Mouse (Mus musculus): ENCODE data around the gene Tjp1.

Tjp1 gene

DNA sequence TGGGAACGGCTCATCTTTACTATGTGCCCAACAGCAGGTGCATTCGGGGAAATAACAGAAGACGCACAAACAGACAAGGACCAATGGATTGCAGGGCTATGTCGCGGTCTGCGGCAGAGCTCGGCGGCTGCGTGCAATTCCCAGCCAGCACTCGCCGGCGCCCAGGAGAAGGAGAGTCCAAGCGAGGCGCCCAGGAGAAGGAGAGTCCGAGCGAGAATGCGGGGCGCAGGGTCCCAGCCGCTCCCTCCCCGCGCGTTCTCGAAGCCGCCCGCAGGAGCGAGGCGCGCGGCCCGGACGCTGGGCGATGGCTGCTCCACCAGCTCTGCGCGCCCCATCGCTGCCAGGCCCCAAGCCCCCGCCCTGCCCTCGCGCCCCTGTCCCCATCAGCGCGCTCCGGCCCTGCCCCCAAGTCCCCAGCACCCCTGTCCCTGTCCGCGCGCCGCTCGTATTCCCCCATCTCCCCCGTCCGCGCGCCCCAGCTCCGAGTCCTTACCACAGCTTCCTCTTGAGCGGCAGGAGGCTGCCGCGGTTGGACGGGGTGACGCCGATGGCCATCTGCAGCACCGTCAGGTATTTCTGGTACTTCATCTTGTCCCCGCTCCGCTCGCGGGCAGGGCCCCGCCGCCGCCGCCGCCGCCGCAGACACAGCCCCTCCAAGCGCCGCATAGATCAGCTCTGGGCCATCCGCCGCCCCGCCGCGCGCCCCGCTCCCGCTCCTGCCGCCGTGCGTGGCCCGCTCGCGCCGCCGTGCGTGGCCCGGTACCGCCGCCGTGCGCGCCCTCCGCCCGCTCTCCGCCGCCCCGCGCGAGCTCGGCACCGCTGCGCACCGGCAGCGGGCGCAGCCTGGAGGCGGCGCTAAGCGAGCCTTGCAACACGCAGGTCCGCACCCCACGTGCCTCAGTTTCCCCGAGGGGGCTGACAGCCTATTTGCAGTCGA is at the start of gene Tjp1:
Tjp1 (minus strand) TSS at position 711 of the 937 bp plus-strand sequence.
- no peak for DNase-seq (ENCODE audit: low read depth)

DNA sequence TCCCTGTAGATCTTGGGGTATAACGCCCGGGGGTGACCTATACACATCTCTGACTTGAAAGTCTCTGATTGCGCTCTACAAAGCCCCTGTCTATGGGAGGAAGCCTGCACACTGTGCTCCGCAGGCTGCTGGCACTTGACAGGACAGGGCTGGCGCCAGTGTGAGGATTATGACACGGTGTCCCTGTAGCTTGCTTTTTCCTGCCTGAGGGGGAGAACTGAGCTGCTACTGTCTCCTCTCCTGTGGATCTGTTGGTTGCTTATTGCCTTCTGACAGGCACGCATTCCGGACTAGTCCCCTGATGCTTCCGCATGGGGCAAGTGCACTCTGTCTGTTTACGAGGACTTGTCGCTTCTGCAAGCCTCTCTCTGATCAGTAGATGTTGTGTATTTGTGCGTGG is 49.5 kb upstream of the Tjp1 start:
- no peak for DNase-seq (ENCODE audit: low read depth)

DNA sequence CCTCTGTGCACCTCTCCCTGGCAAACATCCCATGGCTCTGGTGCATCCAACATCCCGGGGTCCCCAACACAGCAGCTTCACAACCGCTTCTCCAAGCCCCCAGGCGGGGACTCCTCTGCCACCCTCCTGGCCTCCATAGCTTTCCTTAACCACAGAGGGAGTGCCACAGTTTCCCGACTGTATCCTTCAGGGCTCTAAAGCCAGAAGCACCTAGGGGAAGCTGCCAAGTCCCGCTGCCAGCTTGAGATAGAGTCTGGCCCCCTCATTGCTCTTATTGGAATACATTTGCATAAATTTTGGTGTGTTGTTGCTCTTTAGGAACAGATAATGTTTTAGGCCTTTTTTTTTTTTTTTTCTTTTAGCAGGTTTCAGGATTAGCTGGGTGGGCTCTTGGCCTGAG is 45.1 kb upstream of the Tjp1 start:
- no peak for DNase-seq (ENCODE audit: low read depth)

DNA sequence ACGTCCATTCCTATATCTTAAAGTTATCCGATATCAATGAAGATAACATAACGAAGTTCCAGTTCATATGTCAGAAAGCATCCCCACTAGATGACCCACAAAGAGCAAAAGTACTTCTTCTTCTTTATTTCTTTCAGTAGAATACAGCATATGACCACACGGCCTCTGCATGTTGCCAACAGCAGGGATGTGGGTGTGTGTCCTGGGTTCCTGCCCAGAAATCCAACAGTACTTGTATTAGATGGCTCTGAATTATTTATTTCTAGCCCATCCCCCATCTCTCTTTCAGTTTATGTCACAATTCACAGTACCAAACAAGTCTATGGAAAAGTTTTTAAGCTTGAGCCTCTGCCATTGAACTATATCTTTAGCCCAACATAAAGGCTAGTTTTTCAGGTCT is 43.1 kb upstream of the Tjp1 start:
- DNase-seq (ENCODE audit: low read depth): no peak

DNA sequence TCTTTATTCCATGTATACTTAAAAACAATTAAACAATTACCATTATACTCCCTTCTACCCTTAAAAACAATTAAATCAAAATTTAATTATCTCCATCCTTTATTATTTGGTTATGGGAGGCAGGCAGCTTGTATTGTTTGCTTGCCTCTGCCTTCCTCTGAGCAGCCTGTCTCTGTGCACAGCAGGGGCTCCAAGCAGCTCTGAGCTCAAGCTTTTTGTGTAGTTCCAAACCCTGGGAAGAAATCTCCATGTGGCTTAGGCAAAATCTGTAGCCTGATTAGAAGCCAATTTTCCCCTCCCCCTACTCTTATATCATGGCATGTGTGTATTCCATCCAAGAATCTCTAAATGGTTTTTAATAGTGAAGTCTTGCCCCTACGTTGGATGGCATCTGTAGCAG is 28.4 kb upstream of the Tjp1 start:
- no peak for DNase-seq (ENCODE audit: low read depth)

DNA sequence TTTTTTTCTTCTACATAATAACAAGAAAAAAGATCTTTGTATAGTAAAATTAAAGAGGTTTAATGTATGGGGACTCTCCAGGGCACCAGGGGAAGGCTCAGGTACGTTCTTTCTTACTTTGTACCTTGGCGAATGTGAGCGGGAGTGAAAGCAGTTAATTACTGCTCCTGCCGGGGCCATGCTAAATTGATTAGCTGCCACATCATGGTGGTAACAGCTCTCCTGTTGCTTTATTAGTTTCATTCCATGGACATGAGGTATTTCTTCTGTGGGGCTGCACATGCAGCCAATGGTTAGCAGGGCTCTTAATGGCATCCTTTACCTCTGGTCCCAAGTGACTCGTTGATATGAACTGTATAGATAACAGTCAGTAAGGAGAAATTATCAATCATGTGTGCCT is 18.2 kb upstream of the Tjp1 start:
- DNase-seq (ENCODE audit: low read depth): no peak

DNA sequence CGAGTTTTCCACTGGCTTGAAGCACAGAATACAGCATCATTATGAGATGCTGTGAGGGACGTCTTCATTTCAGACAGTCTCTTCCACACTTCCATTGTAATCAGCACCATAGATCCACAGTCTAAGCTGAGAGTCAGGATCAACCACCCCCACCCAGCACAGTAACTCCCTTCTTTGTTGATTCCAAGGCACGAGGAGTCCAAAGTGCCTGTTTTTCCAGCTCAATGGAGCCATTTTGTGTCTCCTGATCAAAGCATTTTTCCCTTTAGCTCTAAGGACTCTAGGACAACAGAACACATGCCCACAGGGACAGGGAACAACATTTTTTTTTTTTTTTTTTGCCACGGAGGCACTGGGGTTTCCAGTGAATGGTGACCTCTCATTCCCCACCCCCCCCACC is 5.1 kb upstream of the Tjp1 start:
- no peak for DNase-seq (ENCODE audit: low read depth)

DNA sequence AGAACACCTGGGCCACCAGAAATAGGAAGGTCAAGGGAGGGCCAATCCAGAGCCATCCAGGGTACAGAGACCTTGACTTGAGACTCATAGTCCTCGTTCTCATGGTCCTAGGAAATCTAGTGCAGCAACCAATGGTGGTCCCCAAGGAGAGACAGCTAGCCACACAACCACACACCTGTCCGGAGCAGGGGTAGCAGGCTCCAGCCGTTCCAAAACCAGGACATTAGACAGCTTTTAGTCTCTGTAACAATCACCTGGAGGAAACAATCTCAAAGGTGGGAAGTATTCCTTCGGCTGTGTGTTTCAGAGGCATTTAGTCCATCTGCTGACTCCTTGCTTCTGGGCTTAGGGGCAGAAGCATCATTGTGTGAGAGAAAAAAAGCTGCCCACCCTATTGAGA is 4.5 kb downstream of the Tjp1 start:
- DNase-seq (ENCODE audit: low read depth): no peak

DNA sequence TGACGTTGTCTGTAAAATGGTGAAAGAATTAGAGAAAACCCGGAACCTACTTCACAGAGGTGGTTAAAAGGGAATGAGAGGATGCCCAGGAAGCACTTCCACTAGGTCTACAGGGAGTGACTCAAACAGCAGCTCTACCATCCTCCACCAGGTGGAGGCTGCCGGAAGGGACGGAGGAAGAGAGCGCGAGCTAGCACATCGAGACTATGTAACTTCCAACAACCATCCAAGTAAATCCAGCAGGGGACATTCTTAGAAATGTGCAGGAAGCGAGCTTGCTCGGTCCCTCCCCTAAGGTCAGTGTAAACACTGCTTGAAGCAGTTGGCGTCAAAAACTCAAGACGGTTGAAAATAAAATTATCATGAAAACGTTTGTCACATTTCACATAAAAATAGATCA is 5.1 kb downstream of the Tjp1 start:
- DNase-seq (ENCODE audit: low read depth): no peak

DNA sequence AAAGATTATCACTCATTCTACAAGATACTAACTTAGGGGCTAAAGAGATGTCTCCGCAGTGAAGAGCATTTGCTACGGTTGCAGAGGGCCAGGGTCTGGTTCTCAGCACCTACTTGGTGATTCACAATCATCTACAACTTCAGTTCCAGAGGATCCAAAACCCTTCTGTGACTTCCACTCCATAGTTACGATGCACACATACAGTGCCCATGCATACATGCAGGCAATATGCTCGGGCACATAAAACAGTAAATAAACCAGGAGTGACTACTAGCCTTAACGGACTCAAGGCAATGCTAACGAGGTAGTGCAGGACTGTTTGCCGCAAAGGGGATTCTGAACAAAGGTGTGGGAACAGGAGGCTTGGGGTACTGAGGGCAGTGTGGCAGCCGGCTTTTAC is 7.0 kb downstream of the Tjp1 start:
- no peak for DNase-seq (ENCODE audit: low read depth)

DNA sequence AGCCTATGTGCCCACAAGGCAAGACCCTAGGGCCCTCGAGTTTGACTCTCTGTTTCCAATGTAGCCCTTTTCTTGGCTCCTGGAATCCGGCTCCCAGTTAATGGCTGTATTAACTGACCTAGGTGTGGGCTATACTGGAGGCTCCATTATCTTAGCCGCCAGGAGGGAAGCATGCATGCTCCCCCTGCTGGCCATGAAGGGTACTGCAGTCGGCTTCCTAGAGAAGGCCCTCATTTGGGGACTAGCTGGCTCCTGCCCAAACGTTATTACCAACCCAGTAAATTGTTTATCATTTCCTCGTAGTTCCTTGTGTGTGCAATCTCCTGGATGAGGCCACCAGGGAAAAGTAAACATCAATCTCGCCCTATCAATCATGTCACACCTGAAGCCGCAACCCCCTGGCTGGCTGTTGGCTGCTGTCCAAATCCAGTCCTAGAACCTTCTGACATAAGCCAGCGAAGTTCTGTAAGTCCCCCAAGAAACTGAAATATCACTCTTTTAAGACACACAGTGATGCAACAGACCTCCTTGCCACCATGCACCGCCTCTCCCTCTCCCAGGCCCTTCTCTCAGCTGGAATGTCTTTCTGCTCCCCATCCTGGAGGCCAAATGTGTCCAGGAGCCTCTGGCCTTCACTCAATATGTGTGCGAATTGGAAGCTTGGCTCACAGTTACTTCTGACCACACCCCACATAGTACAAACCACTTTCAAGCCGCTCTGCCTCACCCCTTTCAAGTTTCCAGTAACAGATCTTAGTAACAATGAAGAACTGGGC is 7.6 kb downstream of the Tjp1 start:
- DNase-seq (ENCODE audit: low read depth): peak; percentile 50

DNA sequence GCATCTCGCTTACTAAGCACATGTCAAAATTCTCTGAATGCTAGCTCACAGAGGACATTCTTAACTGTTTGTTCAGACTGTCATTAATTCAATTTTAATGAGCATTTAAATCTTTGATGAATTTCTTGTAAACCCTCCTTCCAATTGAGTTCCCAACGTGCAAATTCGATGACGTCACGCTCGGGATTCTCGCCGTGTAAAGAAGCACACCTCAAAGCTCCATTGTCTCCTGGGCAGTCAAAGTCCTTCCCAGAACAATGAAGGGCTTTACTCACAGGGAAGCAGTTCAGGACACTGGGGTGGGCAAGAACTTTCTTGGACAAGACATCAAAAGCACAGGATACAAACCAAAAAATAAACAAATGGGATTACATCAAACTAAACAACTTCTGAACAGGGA is 10.7 kb downstream of the Tjp1 start:
- DNase-seq (ENCODE audit: low read depth): no peak

DNA sequence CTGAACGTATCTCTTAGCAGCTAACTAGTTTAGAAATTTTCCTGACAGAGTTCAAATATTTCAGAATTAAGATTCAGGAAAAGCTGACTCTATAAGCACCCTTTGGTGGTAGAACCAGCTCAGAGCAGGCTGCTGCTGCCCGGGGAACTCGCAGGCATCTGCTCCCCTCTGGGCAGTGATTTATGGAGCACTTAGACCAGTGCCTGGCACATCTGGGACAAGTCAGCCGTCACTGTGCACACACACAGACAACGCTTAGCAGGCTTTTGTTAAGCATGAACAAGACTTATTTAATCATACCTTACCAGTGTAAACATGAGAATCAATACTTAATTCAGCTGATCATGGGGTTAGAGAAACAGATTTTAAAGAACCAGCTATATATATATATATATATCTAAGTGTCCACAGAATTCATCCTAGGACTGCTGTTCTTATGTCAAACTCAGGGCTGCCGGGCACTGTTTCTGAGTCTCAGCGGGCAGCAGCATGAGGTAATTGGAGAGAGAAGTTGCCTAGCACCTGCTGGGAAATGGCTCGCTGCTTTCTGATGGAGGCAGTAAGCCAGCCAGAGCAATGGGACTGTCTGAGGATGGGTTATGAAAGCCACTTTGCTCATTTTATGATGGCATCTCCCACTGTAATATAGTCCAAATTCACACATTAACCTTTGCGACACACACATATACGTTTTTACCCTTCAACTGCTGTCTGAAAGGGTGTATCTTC is 14.0 kb downstream of the Tjp1 start:
- DNase-seq (ENCODE audit: low read depth): no peak

DNA sequence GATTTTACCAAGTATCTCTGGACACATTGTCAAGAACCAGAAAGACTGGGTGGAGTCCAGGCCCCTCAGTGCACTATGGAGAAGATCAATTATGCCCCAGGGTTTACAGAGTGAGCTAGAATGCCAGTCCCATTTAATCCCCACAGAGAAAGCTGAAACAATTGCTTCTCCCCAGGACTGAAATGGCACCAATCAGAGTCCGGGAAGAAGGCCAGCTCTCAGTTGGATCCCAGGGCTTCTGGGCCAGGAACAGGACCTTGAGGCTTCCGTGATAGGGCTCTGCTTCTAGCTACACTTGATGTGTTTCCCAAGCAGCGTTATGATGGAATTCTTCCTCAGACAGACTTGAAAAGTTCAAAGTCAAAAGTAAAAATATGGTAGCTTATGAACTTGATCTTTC is 18.2 kb downstream of the Tjp1 start:
- no peak for DNase-seq (ENCODE audit: low read depth)

DNA sequence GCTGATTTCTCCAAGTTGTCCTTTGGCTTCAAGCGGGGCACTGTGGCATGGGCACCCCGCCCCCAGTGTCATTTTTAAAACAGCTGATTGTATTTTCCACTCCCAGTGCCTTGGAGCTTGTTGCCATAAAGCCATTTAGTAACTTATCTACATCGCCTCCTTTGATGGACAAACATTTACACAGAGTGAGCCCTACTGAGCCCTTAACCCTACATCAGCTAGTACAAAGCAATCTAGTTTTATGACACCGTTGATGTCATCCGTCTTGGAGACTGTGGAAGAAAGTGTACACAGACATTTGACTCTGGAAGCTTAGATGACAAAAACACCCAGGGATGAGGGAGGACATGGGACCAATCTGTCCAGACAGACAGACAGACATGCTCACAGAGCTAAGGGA is 20.2 kb downstream of the Tjp1 start:
- DNase-seq (ENCODE audit: low read depth): no peak

DNA sequence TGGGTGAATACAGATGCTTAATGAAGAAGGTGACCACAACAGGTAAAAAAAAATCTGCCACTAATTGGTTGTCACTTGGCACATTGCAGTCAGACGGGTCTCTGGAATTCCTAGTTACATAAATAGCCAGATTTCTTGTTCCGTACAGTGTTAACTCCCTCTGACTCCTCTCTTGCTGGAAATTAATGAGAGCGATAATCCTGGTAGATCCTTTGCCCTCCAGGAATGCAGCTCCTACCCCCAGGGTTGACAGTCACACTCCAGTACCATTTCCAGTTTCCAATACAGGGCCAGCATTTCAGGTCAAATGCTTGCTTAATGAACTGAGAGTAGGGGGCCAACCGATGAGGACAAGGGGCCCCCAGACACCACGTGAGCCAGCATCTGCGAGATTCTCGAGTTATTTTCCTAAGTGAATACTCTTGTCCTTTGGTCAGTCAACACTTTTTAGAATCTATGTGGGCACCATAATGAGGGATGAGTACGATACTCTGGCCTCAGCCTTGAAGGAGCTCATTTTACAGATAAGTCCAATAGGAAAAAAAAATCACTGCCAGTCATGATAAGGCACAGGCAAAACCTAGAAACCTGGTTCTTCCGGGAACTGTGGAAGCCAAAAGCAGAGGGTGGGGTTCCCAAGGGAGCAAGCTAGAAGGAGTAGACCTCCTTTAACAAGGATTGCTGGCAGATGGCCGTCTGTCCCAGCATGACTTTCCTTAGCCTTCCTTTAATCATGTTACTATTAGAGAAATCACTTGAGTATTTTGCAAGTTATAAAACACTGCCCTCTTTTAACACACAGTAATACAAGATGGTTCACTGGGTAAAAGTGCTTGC is 24.9 kb downstream of the Tjp1 start:
- no peak for DNase-seq (ENCODE audit: low read depth)

DNA sequence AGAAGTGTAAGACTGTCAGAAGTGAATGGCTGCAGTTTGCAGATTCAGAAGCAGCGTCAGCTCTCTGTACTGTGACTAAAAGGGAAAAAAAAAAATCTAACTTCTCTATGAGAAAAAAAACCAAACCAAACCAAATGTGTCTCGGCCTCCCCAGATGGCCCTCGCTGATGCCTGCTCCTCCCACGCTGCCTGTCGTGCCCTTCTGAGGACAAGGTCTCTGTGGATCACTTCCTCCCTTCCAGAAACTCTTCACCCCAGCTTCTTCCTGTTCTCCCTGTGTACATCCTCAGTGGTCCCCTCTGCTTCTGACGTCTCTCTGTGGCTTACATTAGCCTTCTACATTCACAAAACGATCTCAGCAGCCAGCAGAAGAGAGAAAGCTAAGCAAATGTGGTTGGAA is 26.8 kb downstream of the Tjp1 start:
- DNase-seq (ENCODE audit: low read depth): no peak

DNA sequence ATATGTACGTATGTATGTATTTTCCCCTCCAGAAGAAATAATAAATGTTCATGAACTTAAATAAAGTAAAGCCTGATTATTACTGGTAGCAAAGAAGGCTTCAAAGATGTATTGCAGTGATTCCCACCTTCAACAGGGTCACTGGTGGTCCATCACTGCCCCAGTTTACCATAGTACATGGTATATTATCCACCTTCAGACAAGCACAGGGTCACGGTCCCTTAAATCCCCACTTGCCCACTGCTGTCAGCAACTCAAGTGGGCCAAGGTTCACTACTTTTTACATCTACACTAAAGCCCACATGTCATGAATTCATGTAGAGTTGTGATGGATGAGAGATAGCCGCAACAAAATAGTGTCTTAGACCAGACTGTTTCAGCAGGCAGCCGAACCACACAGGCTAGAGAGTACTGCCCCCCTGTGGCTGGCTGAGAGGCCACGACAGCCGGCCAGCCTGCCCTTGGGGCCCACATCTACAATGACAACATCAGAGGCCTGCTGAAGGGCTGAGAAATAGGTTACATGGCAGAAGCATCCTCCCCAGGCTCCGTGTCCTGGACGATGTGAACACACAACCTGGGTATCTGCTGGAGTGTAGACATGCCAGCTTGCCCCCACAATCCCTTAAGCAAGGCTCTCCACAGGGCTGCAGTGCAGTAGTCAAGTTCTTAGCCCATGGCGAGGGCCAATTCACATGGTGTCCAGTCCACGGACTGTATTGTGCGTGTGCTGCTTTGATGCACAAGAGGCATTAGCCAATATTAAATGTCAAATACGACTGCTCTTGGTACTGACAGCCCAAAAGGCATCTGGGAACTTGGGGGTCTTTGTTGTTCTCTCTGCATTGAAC is 29.6 kb downstream of the Tjp1 start:
- DNase-seq (ENCODE audit: low read depth): no peak

DNA sequence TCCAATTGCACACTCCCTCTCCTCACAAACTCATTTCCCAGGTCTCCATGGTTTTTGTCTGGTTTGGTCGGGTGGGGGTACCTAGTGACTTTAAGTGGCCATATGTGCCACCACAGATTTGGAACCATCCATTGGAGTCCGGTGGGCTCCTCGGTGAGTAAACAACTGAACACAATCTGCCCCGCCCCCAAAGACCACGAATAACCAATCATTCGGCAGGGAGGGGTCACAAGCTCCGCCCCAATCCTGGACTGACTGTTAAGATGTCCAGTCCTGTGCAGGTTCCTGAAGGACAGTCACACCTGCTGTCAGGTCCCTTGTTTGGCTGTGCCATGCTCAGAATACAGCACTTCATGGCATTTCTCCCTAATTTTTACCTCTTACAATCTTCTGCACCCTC is 37.1 kb downstream of the Tjp1 start:
- no peak for DNase-seq (ENCODE audit: low read depth)

DNA sequence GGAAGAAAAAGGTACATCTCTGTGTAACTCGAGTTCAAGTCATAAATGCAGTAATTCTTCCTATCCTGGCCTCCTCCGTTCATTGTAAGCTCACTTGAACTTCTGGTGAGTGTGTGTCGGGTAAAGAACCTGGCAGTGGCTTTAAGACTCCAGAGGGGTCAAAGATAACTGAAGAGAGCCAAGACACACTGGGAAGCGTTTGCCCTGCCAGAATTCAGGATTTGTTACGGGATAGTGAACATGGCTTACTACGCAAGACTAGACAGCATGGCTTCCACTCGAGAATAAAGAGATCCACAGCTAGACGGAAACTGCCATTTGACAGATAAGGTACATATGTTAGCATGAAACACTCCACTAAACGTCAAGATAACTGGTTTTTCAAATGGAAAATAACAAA is 37.8 kb downstream of the Tjp1 start:
- no peak for DNase-seq (ENCODE audit: low read depth)

DNA sequence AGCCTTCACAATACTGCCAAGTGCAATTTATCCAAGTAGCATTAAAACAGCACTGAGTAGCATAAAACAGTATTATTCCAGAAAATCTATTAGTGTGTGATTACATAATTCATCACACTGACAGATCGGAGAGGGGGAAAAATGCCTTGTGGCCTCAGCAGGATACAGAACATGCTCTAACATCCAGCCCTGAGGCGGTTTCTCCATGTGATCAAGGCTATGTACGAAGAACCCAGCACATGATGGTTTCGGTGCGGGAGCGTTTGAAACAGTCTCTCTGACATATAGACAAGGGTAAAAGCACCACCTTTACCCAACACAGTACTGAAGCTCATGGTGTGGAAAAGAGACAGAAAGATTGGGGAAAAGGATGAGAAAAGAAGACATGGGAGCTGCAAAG is 38.4 kb downstream of the Tjp1 start:
- no peak for DNase-seq (ENCODE audit: low read depth)

Measured in naive thymus-derived CD4-positive, alpha-beta T cell, adult 2 months (primary cell).